Mouse (Mus musculus) MEL (cell line): ENCODE results near the gene Macrod2.

Experiments
- CHD2 ChIP-seq: IDR thresholded peaks from 2 replicates; pipeline ENCODE4 v1.6.1; 2011; ENCODE audit warnings: low read length, improper control_type of control experiment
- CTCF ChIP-seq, 3 experiments: IDR thresholded peaks in 2 of 3; conservative IDR thresholded peaks in 1 of 3; 2 replicates each; pipeline ENCODE4 v1.5.1; 2011 to 2012; ENCODE audit warnings: low read length in 3 of 3, low read depth in 2 of 3, mild to moderate bottlenecking in 2 of 3, improper control_type of control experiment in 1 of 3, inconsistent platforms in 1 of 3, mixed read lengths in 1 of 3, moderate library complexity in 1 of 3; ENCODE audit not compliant: control insufficient read depth in 1 of 3, insufficient read depth in 1 of 3, poor library complexity in 1 of 3, severe bottlenecking in 1 of 3
- GATA1 ChIP-seq: IDR thresholded peaks from 2 replicates; pipeline ENCODE4 v1.6.1; 2011; ENCODE audit warnings: low read depth, low read length, improper control_type of control experiment
- MYC ChIP-seq: IDR thresholded peaks from 2 replicates; pipeline ENCODE4 v1.6.1; 2011; ENCODE audit warnings: low read depth, mild to moderate bottlenecking, low read length, improper control_type of control experiment, moderate library complexity

DNA sequence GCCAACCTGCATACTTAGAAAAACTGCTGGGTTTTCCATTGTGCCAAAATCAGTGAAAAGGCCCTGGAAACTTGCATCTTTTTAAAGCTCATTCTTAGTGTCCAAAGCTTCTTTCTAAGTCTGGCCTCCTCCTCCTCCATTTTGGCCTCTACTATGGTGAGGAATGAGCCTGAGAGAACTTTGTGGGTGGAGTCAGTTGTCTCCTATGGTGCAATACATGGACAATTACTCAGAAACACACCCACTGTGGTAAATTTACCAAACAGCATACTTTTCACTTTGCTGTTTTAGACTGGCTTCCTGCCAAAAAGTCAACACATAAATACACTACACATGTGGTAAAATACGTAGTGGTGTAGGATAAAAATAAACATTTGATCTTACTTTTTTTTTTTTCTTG, 1024.7 kb downstream of the Macrod2 start:
- TF ChIP-seq CHD2, result no peak
- TF ChIP-seq MYC, result no peak
- TF ChIP-seq CTCF (IDR thresholded peaks at IDR 0.05 in 2 of 3, conservative IDR thresholded peaks at IDR 0.05 in 1 of 3; ENCODE audit: control insufficient read depth in 1 of 3, insufficient read depth in 1 of 3, low read depth in 2 of 3, low read length in 3 of 3, poor library complexity in 1 of 3, severe bottlenecking in 1 of 3), result no peak
- no peak for TF ChIP-seq GATA1
